Mouse (Mus musculus) ES-Bruce4 (cell line): ENCODE data around the gene Alg5.

Source experiments
- CTCF ChIP-seq: IDR thresholded peaks from one replicate; pipeline ENCODE4 v1.8.1; 2011; ENCODE audit warnings: low read depth, low read length
- EP300 ChIP-seq: IDR thresholded peaks from 2 replicates; pipeline ENCODE4 v1.6.1; 2011; ENCODE audit warnings: low read depth, low read length; ENCODE audit not compliant: insufficient read depth

DNA sequence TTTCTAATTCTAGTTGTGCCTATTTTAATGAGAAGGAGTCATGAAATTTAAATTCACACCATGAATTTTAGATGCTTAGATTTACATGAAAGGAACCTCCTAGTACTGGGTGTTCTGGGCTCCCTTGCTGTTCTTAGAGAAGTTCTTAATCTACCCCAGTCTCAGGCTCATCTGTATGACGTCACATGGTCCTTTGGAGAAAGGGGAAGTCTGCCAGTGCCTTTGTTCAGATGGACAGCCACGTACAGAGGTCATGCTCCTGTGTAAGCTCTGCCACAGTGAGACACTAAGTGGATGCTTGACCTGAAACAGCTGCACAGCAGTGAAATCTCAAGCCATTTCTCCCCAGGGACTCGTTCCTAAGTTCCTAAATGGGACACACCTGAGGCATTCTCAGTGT, 16.4 kb upstream of the Alg5 start:
- TF ChIP-seq CTCF (no peak), EP300 (no peak)
